Mouse (Mus musculus) heart, embryonic 14.5 days (tissue): ENCODE measurements around the gene Apobec1. TPM values are rescaled to one million over a fixed set of nuclear protein-coding genes. Genes with fewer than 3 reads are reported as not detected.

Experiments
- ATAC-seq: fragments of 200-750 bp; cut with Nextera tagmentation; 2 replicates; pipeline ENCODE4 v1.8.0; 2017; ENCODE audit warnings: low read depth, moderate TSS enrichment; ENCODE audit not compliant: insufficient number of reproducible peaks, insufficient read depth, low FRiP score
- H3K27ac ChIP-seq, 2 experiments: fragments of 200-500 bp in 1 of 2; fragments of 300-500 bp in 1 of 2; sonication (generic) in 1 of 2; replicated peaks in 1 of 2; 2 replicates each; pipeline ENCODE4 v1.5.1; 2012 to 2014; ENCODE audit warnings: low read depth in 2 of 2, low read length in 2 of 2, control low read depth in 1 of 2, mild to moderate bottlenecking in 1 of 2, mixed read lengths in 1 of 2; ENCODE audit not compliant: control insufficient read depth in 1 of 2, insufficient read depth in 1 of 2
- H3K27me3 ChIP-seq: fragments of 300-500 bp; sonication (generic); 2 replicates; pipeline ENCODE4 v1.6.1; 2014; ENCODE audit warnings: mild to moderate bottlenecking, low read length, control low read depth; ENCODE audit not compliant: control insufficient read depth, insufficient read depth
- H3K36me3 ChIP-seq: fragments of 300-500 bp; sonication (generic); 2 replicates; pipeline ENCODE4 v1.6.1; 2014; ENCODE audit warnings: mild to moderate bottlenecking, control low read depth, low read length, mixed read lengths; ENCODE audit not compliant: control insufficient read depth, insufficient read depth
- H3K4me1 ChIP-seq, 2 experiments: fragments of 200-500 bp in 1 of 2; fragments of 300-500 bp in 1 of 2; sonication (generic) in 1 of 2; 2 replicates each; pipeline ENCODE4 v1.6.1; 2012 to 2014; ENCODE audit warnings: low read length in 2 of 2, control low read depth in 1 of 2, mixed read lengths in 1 of 2; ENCODE audit not compliant: control insufficient read depth in 2 of 2, insufficient read depth in 2 of 2
- H3K4me2 ChIP-seq: fragments of 300-500 bp; sonication (generic); 2 replicates; pipeline ENCODE4 v1.6.1; 2014; ENCODE audit warnings: mild to moderate bottlenecking, low read length
- H3K4me3 ChIP-seq, 2 experiments: fragments of 200-500 bp in 1 of 2; fragments of 300-500 bp in 1 of 2; sonication (generic) in 1 of 2; 2 replicates each; pipeline ENCODE4 v1.5.1; 2012 to 2014; ENCODE audit warnings: low read length in 2 of 2, mild to moderate bottlenecking in 2 of 2, control low read depth in 1 of 2, low read depth in 1 of 2, moderate library complexity in 1 of 2; ENCODE audit not compliant: control insufficient read depth in 1 of 2, insufficient read depth in 1 of 2
- H3K9ac ChIP-seq: fragments of 300-500 bp; sonication (generic); 2 replicates; pipeline ENCODE4 v1.6.1; 2014; ENCODE audit warnings: mild to moderate bottlenecking, low read length
- H3K9me3 ChIP-seq: fragments of 300-500 bp; sonication (generic); 2 replicates; pipeline ENCODE4 v1.6.1; 2016; ENCODE audit warnings: low read length, control low read depth; ENCODE audit not compliant: control insufficient read depth
- WGBS: fragments of 180-500 bp; shearing (Covaris S2); extraction: QIAGEN DNeasy Blood & Tissue Kit; methylation state at CpG from one replicate; pipeline ENCODE4 v1.1.7; 2014; 5-methylcytosine and 5-hydroxymethylcytosine counted together
- polyA plus RNA-seq: library from polyadenylated mRNA; unstranded; fragments of >200 nt; fragmentation: Nextera tagmentation; extraction: Ambion mirVana; gene quantifications from 2 replicates; pipeline ENCODE4 v1.2.1, GENCODE M21; 2014

Apobec1 gene
- polyA plus RNA-seq, 1 experiment from 2014 or later, result 6.0 TPM

DNA sequence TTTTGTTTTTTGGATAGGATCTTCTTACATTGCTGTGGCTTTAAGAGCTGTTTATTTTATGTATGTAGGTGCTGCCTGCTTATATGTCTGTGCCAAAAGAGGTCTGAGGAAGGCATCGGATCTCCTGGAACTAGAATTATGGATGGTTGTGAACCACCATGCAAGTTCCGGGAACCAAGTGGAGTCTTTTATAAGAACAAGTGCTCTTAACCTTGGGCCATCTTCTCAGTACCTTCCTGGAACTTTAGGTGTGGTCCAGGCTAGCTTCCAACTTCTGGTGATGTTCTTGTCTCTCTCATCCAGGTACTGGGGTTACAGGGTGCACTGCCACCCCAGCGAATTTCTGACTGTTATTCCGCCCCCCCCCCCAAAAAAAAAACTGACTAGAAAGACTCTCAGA, 10.2 kb upstream of the Apobec1 start:
- no peak for ATAC-seq
- Histone ChIP-seq H3K4me2 (no peak overlapping the region), H3K36me3 (no peaks in the 10 kb centered on the region), H3K27ac (no peak overlapping the region), H3K9me3 (no peaks in the 10 kb centered on the region), H3K9ac (no peak overlapping the region), H3K27me3 (no peaks in the 10 kb centered on the region), H3K4me1 (no peaks in the 10 kb centered on the region), H3K4me3 (no peak overlapping the region)
- 71% methylated on average over 4 of the region's 4 CpGs for WGBS

DNA sequence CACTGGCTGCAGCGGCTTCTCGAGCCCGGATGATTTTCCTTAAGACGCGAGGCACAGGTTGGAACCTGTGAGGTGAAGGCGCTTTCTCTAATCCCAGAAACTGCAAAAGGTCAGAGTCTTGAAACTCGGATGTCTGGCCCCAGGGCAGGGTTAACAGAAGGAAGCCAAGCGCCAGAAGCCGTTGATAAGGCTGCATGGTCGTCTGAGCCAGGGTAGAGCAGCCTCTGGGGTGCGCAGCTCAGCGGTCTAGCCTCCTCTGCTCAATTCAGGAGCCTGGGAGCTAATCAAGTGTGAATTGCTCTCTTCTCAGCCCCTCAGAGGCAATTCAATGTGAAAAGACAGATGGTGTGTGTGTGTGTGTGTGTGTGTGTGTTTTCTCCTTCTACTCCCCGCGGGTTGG, 7.5 kb upstream of the Apobec1 start, which contains the start of gene Gdf3:
Gdf3 (minus strand) TSS at position 317 of the 400 bp plus-strand sequence.
- Histone ChIP-seq H3K4me3 (no peak within 1 kb of the TSS), H3K9ac (no peak within 1 kb of the TSS), H3K9me3 (no peaks in the 10 kb centered on the region), H3K4me1 (no peaks in the 10 kb centered on the region), H3K27ac (no peak within 1 kb of the TSS), H3K36me3 (no peaks in the 10 kb centered on the region), H3K27me3 (no peaks in the 10 kb centered on the region), H3K4me2 (peak within 1 kb of the TSS; percentile 7)
- 17% methylated on average over 14 of the region's 14 CpGs for WGBS
- ATAC-seq, result no peak

GRCm38 (mm10) chr6:122609377-122609728, 7.1 kb upstream of the Apobec1 start:
- Histone ChIP-seq H3K9ac (no peak overlapping the region), H3K4me3 (no peak overlapping the region), H3K27me3 (no peaks in the 10 kb centered on the region), H3K4me2 (peak overlapping the region; percentile 7), H3K36me3 (no peaks in the 10 kb centered on the region), H3K27ac (no peak overlapping the region), H3K4me1 (no peaks in the 10 kb centered on the region), H3K9me3 (no peaks in the 10 kb centered on the region)
- no peak for ATAC-seq
- WGBS, result 26% methylated on average over 9 of the region's 9 CpGs

GRCm38 (mm10) chr6:122608434-122609376, 6.5 kb upstream of the Apobec1 start:
- Histone ChIP-seq H3K27me3 (no peaks in the 10 kb centered on the region), H3K36me3 (no peaks in the 10 kb centered on the region), H3K4me3 (no peak overlapping the region), H3K27ac (no peak overlapping the region), H3K9ac (no peak overlapping the region), H3K4me1 (no peaks in the 10 kb centered on the region), H3K9me3 (no peaks in the 10 kb centered on the region), H3K4me2 (no peak overlapping the region)
- WGBS, result 77% methylated on average over 10 of the region's 10 CpGs
- no peak for ATAC-seq

DNA sequence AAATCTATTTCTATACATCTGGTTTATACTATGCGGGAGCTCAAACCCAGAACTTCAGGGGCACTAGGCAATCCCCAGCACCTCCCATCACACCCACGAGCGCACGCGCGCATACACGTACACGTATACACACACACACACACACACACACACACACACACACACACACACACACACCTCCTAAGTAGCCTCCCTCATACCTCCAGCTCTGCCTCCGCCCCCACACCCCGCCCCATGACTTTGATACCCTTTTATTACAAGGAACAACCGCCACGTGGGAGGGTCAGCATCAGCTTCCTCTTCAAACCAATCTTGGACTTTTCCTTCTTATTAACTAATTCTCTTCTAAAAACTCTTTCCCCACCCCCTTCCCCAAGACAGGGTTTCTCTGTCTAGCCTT, 5.5 kb upstream of the Apobec1 start:
- no peak for ATAC-seq
- Histone ChIP-seq H3K4me3 (no peak overlapping the region), H3K4me2 (no peak overlapping the region), H3K4me1 (no peaks in the 10 kb centered on the region), H3K36me3 (no peaks in the 10 kb centered on the region), H3K27ac (no peak overlapping the region), H3K9ac (no peak overlapping the region), H3K27me3 (no peaks in the 10 kb centered on the region), H3K9me3 (no peaks in the 10 kb centered on the region)
- WGBS, result 91% methylated on average over 12 of the region's 12 CpGs

GRCm38 (mm10) chr6:122606661-122607060, 4.4 kb upstream of the Apobec1 start:
- no peak for ATAC-seq
- Histone ChIP-seq H3K9ac (no peak overlapping the region), H3K4me1 (no peaks in the 10 kb centered on the region), H3K27ac (no peak overlapping the region), H3K27me3 (no peaks in the 10 kb centered on the region), H3K4me3 (no peak overlapping the region), H3K36me3 (no peaks in the 10 kb centered on the region), H3K4me2 (no peak overlapping the region), H3K9me3 (no peaks in the 10 kb centered on the region)
- 90% methylated on average over 11 of the region's 11 CpGs for WGBS

DNA sequence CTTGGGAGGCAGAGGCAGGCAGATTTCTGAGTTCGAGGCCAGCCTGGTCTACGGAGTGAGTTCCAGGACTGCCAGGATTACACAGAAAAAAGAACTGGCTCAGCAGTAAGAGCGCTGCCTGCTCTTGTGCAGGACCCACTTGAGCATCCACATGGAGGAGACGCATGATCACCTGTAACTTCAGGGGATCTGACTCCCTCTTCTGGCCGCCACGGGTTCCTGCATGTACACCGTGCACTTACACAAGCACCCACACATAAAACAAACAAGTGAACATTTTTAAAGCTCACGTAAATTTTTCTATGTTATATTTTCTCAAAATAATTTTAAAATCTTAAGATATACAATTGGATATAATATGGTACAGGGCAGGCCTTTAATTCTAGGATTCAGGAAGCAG, 3.2 kb upstream of the Apobec1 start:
- 85% methylated on average over 8 of the region's 8 CpGs for WGBS
- Histone ChIP-seq H3K9me3 (no peaks in the 10 kb centered on the region), H3K4me2 (no peak overlapping the region), H3K9ac (no peak overlapping the region), H3K36me3 (no peaks in the 10 kb centered on the region), H3K4me3 (no peak overlapping the region), H3K4me1 (no peaks in the 10 kb centered on the region), H3K27ac (no peak overlapping the region), H3K27me3 (no peaks in the 10 kb centered on the region)
- ATAC-seq, result no peak

DNA sequence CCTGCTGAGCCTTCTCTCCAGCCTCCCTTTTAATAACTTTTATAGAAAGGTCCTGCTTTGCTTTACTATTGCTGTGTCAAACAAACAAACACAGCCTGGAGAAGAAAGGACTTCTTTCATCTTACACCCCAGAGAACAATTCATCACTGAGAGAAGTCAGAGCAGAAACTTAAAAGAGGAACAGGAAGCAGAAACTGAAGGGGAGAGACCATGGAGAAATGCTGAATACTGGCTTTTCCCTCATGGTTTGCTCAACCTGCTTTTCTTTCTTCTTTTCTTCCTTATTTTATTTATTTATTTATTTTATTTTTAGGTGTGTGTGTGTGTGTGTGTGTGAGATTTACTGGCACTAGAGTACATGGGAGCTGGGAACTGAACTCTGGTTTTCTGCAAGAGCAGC, 2.0 kb upstream of the Apobec1 start:
- Histone ChIP-seq H3K27me3 (no peaks in the 10 kb centered on the region), H3K4me2 (no peak overlapping the region), H3K36me3 (no peaks in the 10 kb centered on the region), H3K4me3 (no peak overlapping the region), H3K27ac (no peak overlapping the region), H3K9ac (no peak overlapping the region), H3K9me3 (no peaks in the 10 kb centered on the region), H3K4me1 (no peaks in the 10 kb centered on the region)
- no peak for ATAC-seq
